Mouse (Mus musculus): ENCODE measurements around the gene Gm21454. TPM values are rescaled to one million over a fixed set of nuclear protein-coding genes. Genes with fewer than 3 reads are reported as not detected.
"Not testable (repeated sequence)": the region's sequence is repeated elsewhere in the genome, so short reads cannot be mapped to it uniquely, and the experiment has no call there.

The Gm21454 gene
- polyA plus RNA-seq (2015; fragmentation: Nextera tagmentation; extraction: Ambion mirVana): not detected in 2 replicates

DNA sequence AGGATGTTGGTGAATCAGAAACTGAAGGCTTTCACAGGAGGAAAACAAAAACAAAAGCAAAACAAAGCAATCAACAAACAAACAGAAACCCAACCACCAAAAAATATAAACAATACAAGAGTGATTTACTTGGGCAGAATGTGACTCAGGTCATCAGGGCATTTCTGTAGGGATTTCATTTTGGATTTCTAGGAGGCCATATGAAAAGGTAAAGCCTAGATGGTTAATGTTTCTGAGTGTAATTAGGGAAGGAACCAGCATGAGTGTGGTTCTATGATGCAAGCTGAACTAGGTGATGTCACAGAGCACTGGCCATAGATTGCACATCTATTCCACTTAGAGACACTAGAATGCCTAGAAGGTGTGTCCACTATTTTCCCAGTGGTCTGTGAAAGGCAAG is at the start of gene Gm21454, which contains the start of gene Gm21440:
Gene Gm21454 (plus strand): TSS at position 352 of the 400 bp plus-strand sequence.
Gene Gm21440 (plus strand): TSS at position 301 of the 400 bp plus-strand sequence.
- not testable (repeated sequence) for H3K4me1 ChIP-seq (replicated peaks); H3K27ac ChIP-seq (replicated peaks); H3K9me3 ChIP-seq (replicated peaks); H3K27me3 ChIP-seq; H3K4me3 ChIP-seq (replicated peaks); H3K9ac ChIP-seq; ATAC-seq (ENCODE audit: insufficient read depth); H3K4me2 ChIP-seq; H3K36me3 ChIP-seq (replicated peaks)

DNA sequence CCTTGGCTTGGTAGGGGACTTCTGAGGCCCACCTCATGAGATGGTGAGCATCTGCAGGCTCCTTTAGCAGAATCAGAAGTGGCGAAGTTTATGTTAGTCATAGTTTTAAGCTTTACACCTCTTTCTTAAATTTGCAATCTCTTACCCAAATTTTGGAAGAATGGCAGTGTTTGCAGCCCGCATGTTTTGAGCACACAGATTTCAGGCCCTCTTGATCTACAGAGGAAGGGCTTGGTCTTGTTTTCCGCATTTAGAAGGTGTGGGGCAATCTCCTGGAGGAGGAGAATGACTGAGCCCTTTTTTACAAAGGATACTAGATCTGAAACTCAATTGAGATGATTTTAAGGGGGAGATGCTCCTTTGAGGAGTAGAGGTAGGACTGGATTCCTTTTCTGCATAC is 28.4 kb upstream of the Gm21454 start, which contains the start of gene Gm21828:
Gene Gm21828 (minus strand): TSS at position 101 of the 400 bp plus-strand sequence.
- not testable (repeated sequence) for H3K4me3 ChIP-seq (replicated peaks); ATAC-seq (ENCODE audit: insufficient read depth); H3K9ac ChIP-seq; H3K27me3 ChIP-seq; H3K4me2 ChIP-seq; H3K36me3 ChIP-seq (replicated peaks); H3K27ac ChIP-seq (replicated peaks); H3K4me1 ChIP-seq (replicated peaks); H3K9me3 ChIP-seq (replicated peaks)
- WGBS (ENCODE audit: insufficient replicate concordance): no CpG with 5 or more reads among the region's 3 CpGs

DNA sequence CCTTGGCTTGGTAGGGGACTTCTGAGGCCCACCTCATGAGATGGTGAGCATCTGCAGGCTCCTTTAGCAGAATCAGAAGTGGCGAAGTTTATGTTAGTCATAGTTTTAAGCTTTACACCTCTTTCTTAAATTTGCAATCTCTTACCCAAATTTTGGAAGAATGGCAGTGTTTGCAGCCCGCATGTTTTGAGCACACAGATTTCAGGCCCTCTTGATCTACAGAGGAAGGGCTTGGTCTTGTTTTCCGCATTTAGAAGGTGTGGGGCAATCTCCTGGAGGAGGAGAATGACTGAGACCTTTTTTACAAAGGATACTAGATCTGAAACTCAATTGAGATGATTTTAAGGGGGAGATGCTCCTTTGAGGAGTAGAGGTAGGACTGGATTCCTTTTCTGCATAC is 96.7 kb downstream of the Gm21454 start, which contains the start of gene Gm21725:
Gene Gm21725 (minus strand): TSS at position 101 of the 400 bp plus-strand sequence.
- not testable (repeated sequence) for H3K4me1 ChIP-seq (replicated peaks); H3K27me3 ChIP-seq; H3K9me3 ChIP-seq (replicated peaks); H3K9ac ChIP-seq; ATAC-seq (ENCODE audit: insufficient read depth); H3K36me3 ChIP-seq (replicated peaks); H3K4me3 ChIP-seq (replicated peaks); H3K27ac ChIP-seq (replicated peaks); H3K4me2 ChIP-seq
- WGBS (ENCODE audit: insufficient replicate concordance): no CpG with 5 or more reads among the region's 3 CpGs

Other genes with a start within 250 kb of the Gm21454 start
- not detected in 2 replicates for gene Gm20807, start 209.6 kb upstream of the Gm21454 start, polyA plus RNA-seq (2015; fragmentation: Nextera tagmentation; extraction: Ambion mirVana)
- gene Gm21891, start 119.0 kb upstream of the Gm21454 start, polyA plus RNA-seq (2015; fragmentation: Nextera tagmentation; extraction: Ambion mirVana): not detected in 2 replicates
- gene Gm21425, start 90.5 kb upstream of the Gm21454 start, polyA plus RNA-seq (2015; fragmentation: Nextera tagmentation; extraction: Ambion mirVana): not detected in 2 replicates
- not detected in 2 replicates for gene Gm21828, start 28.5 kb upstream of the Gm21454 start, polyA plus RNA-seq (2015; fragmentation: Nextera tagmentation; extraction: Ambion mirVana)
- gene Gm21440, start 51 bp upstream of the Gm21454 start, polyA plus RNA-seq (2015; fragmentation: Nextera tagmentation; extraction: Ambion mirVana): not detected in 2 replicates
- gene Gm21725, start 96.6 kb downstream of the Gm21454 start, polyA plus RNA-seq (2015; fragmentation: Nextera tagmentation; extraction: Ambion mirVana): not detected in 2 replicates
- gene Gm21866, start 213.1 kb downstream of the Gm21454 start, polyA plus RNA-seq (2015; fragmentation: Nextera tagmentation; extraction: Ambion mirVana): not detected in 2 replicates
- gene Gm20773, start 241.6 kb downstream of the Gm21454 start, polyA plus RNA-seq (2015; fragmentation: Nextera tagmentation; extraction: Ambion mirVana): not detected in 2 replicates